Mouse (Mus musculus) embryonic fibroblast, embryonic 13.5 days (primary cell): ENCODE results near the gene Gm14408. TPM values are rescaled to one million over a fixed set of nuclear protein-coding genes. Genes with fewer than 3 reads are reported as not detected.
"Not testable (repeated sequence)": the region's sequence is repeated elsewhere in the genome, so short reads cannot be mapped to it uniquely, and the experiment has no call there.

Source experiments
- H3K27ac ChIP-seq: 2 replicates; pipeline ENCODE4 v1.5.1; 2012; ENCODE audit warnings: low read length, control low read depth, inconsistent platforms; ENCODE audit not compliant: insufficient read depth
- H3K4me1 ChIP-seq: 2 replicates; pipeline ENCODE4 v1.6.1; 2011; ENCODE audit warnings: low read length; ENCODE audit not compliant: control insufficient read depth, insufficient read depth
- H3K4me3 ChIP-seq: 2 replicates; pipeline ENCODE4 v1.5.1; 2011; ENCODE audit warnings: mild to moderate bottlenecking, control low read depth, low read length; ENCODE audit not compliant: insufficient read depth
- polyA plus RNA-seq: library from polyadenylated mRNA; stranded (reverse); fragments of >200 nt; gene quantifications from 2 replicates; pipeline ENCODE4 v1.2.4, GENCODE M21; 2011; ENCODE audit warnings: low read depth; ENCODE audit not compliant: missing spikeins, insufficient read length

The Gm14408 gene
- polyA plus RNA-seq: not detected in 2 replicates

DNA sequence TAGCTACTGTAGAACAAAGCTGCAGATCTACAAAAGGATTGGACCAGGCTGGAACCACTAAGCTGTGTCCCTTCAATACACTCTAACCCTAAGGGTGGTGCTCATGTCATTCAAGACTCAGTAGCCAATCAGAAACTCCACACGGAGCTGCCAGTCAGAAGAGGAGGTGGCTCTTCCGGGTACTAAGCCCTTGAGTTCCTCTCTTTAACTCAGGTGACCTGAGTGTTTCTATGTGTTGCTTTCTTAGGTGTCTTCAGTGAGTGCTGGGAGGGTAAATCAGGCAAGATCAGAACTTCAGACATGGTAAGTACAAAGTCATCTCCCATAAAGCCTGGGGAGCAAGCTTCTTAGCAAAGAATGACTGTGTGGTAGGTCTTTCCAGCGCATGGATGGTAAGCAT lies at the start of gene Gm14408:
Gene Gm14408, plus strand, starts transcription at position 301 of the 400 bp plus-strand sequence.
- H3K4me3 ChIP-seq, H3K4me1 ChIP-seq, H3K27ac ChIP-seq: not testable (repeated sequence)

- H3K4me3 ChIP-seq: peak within 1 kb of the TSS; percentile 52
- not testable (repeated sequence) for H3K4me1 ChIP-seq, H3K27ac ChIP-seq
Measured at GRCm38 (mm10) chr2:176798312-176798711, 32.6 kb upstream of the Gm14408 start, which contains the start of gene Gm14295. Gene Gm14295, plus strand, starts transcription at chr2:176798612.

- not testable (repeated sequence) for H3K4me1 ChIP-seq, H3K27ac ChIP-seq
- H3K4me3 ChIP-seq: peak overlapping the region; percentile 52
Measured at GRCm38 (mm10) chr2:176798785-176799184, 32.2 kb upstream of the Gm14408 start.

Other genes with a start within 250 kb of the Gm14408 start
- gene Gm14308, start 194.8 kb upstream of the Gm14408 start, polyA plus RNA-seq: 2.5 TPM in 1 of 2 replicates, not detected in the other
- 15.6 and 19.2 TPM in 2 replicates for gene Zfp973, start 160.6 kb upstream of the Gm14408 start, polyA plus RNA-seq
- 7.1 and 11.2 TPM in 2 replicates for gene Gm14305, start 122.8 kb upstream of the Gm14408 start, polyA plus RNA-seq
- 13.1 and 14.1 TPM in 2 replicates for gene Gm14295, start 32.5 kb upstream of the Gm14408 start, polyA plus RNA-seq
- gene Gm14296, start 96.7 kb downstream of the Gm14408 start, polyA plus RNA-seq: 12.8 and 12.9 TPM in 2 replicates
- gene Gm14419, start 169.8 kb downstream of the Gm14408 start, polyA plus RNA-seq: 15.1 and 28.1 TPM in 2 replicates
- gene Gm14401, start 243.2 kb downstream of the Gm14408 start, polyA plus RNA-seq: 0.85 TPM in 1 of 2 replicates, not detected in the other